Mouse (Mus musculus): Measurements from ENCODE around the gene Slc6a17. TPM values are rescaled to one million over a fixed set of nuclear protein-coding genes. Genes with fewer than 3 reads are reported as not detected.

Gene Slc6a17
- total and polyA plus RNA-seq, 3 experiments, result 0.04 TPM; not detected in 2

- Histone ChIP-seq H3K9me3 (replicated peaks; ENCODE audit: insufficient read depth, low read length) (no peaks in the 10 kb centered on the region), H3K36me3 (ENCODE audit: control insufficient read depth in 1 of 2, insufficient read depth in 2 of 2, low read length in 2 of 2) (no peaks in the 10 kb centered on the region), H3K4me3 (ENCODE audit: control insufficient read depth in 1 of 2, insufficient read depth in 1 of 2, low read depth in 2 of 2, low read length in 2 of 2) (no peak overlapping the region), H3K27ac (ENCODE audit: control insufficient read depth, low read depth, low read length) (no peak overlapping the region), H3K79me2 (ENCODE audit: control insufficient read depth, insufficient read depth, low read length, poor library complexity) (no peaks in the 10 kb centered on the region), H3K4me1 (ENCODE audit: control insufficient read depth in 1 of 2, insufficient read depth in 2 of 2, low read length in 2 of 2) (no peaks in the 10 kb centered on the region), H3K27me3 (ENCODE audit: control insufficient read depth in 1 of 2, insufficient read depth in 2 of 2, low read length in 2 of 2) (peaks cover 2% of the 10 kb centered on the region in 2 experiments; a peak in 3 of 4 replicates), H3K9ac (ENCODE audit: control insufficient read depth, low read depth, low read length, poor library complexity, severe bottlenecking) (no peak overlapping the region)
- TF ChIP-seq TAL1 (IDR thresholded peaks at IDR 0.05; ENCODE audit: low read length) (no peak), UBTF (IDR thresholded peaks at IDR 0.05; ENCODE audit: borderline replicate concordance, insufficient read depth, low read depth, low read length) (no peak), ZKSCAN1 (IDR thresholded peaks at IDR 0.05; ENCODE audit: low read depth, low read length) (no peak), KAT2A (conservative IDR thresholded peaks at IDR 0.05; ENCODE audit: low read depth, low read length) (no peak), TCF12 (IDR thresholded peaks at IDR 0.05; ENCODE audit: low read depth, low read length) (no peak)
- DNase-seq (ENCODE audit: low read depth, low spot score), result no peak
Observed at GRCm38 (mm10) chr3:107545716-107546412, 28.0 kb upstream of the Slc6a17 start.

GRCm38 (mm10) chr3:107545278-107545677 lies 27.5 kb upstream of the Slc6a17 start:
- no peak overlapping the region for H3K4me3 ChIP-seq (ENCODE audit: control insufficient read depth in 1 of 2, insufficient read depth in 1 of 2, low read depth in 2 of 2, low read length in 2 of 2)
- H3K4me1 ChIP-seq (ENCODE audit: control insufficient read depth in 1 of 2, insufficient read depth in 2 of 2, low read length in 2 of 2), result no peaks in the 10 kb centered on the region
- peaks cover 2 to 3% of the 10 kb centered on the region in 2 experiments; a peak in 3 of 4 replicates for H3K27me3 ChIP-seq (ENCODE audit: control insufficient read depth in 1 of 2, insufficient read depth in 2 of 2, low read length in 2 of 2)
- no peaks in the 10 kb centered on the region for H3K36me3 ChIP-seq (ENCODE audit: control insufficient read depth in 1 of 2, insufficient read depth in 2 of 2, low read length in 2 of 2)
- TF ChIP-seq POLR2AphosphoS2 (IDR thresholded peaks at IDR 0.05; ENCODE audit: low read length) (no peak), JUND (IDR thresholded peaks at IDR 0.05; ENCODE audit: low read depth, low read length) (no peak), CHD2 (IDR thresholded peaks at IDR 0.05; ENCODE audit: low read length) (no peak), MYB (IDR thresholded peaks at IDR 0.05; ENCODE audit: low read depth, low read length) (no peak), MYC (IDR thresholded peaks at IDR 0.05; ENCODE audit: low read depth, low read length) (no peak), HCFC1 (IDR thresholded peaks at IDR 0.05; ENCODE audit: low read depth, low read length) (no peak)
- no peak overlapping the region for H3K27ac ChIP-seq (ENCODE audit: control insufficient read depth, low read depth, low read length)
- no peaks in the 10 kb centered on the region for H3K79me2 ChIP-seq (ENCODE audit: control insufficient read depth, insufficient read depth, low read length, poor library complexity)
- no peaks in the 10 kb centered on the region for H3K9me3 ChIP-seq (replicated peaks; ENCODE audit: insufficient read depth, low read length)
- no peak overlapping the region for H3K9ac ChIP-seq (ENCODE audit: control insufficient read depth, low read depth, low read length, poor library complexity, severe bottlenecking)
- no peak for DNase-seq (ENCODE audit: low read depth, low spot score)

GRCm38 (mm10) chr3:107543158-107544080 lies 25.6 kb upstream of the Slc6a17 start:
- no peaks in the 10 kb centered on the region for H3K9me3 ChIP-seq (replicated peaks; ENCODE audit: insufficient read depth, low read length)
- H3K4me3 ChIP-seq (ENCODE audit: control insufficient read depth in 1 of 2, insufficient read depth in 1 of 2, low read depth in 2 of 2, low read length in 2 of 2), result no peak overlapping the region
- no peak overlapping the region for H3K9ac ChIP-seq (ENCODE audit: control insufficient read depth, low read depth, low read length, poor library complexity, severe bottlenecking)
- H3K36me3 ChIP-seq (ENCODE audit: control insufficient read depth in 1 of 2, insufficient read depth in 2 of 2, low read length in 2 of 2), result no peaks in the 10 kb centered on the region
- peaks cover 2 to 3% of the 10 kb centered on the region in 2 experiments; a peak in 2 of 4 replicates for H3K27me3 ChIP-seq (ENCODE audit: control insufficient read depth in 1 of 2, insufficient read depth in 2 of 2, low read length in 2 of 2)
- no peaks in the 10 kb centered on the region for H3K79me2 ChIP-seq (ENCODE audit: control insufficient read depth, insufficient read depth, low read length, poor library complexity)
- no peaks in the 10 kb centered on the region for H3K4me1 ChIP-seq (ENCODE audit: control insufficient read depth in 1 of 2, insufficient read depth in 2 of 2, low read length in 2 of 2)
- no peak for DNase-seq (ENCODE audit: low read depth, low spot score)
- no peak overlapping the region for H3K27ac ChIP-seq (ENCODE audit: control insufficient read depth, low read depth, low read length)
- TF ChIP-seq MAX (IDR thresholded peaks at IDR 0.05; ENCODE audit: low read length) (no peak), KAT2A (conservative IDR thresholded peaks at IDR 0.05; ENCODE audit: low read depth, low read length) (no peak), POLR2AphosphoS2 (IDR thresholded peaks at IDR 0.05; ENCODE audit: low read length) (no peak), SIN3A (IDR thresholded peaks at IDR 0.05; ENCODE audit: low read length) (no peak), GABPA (IDR thresholded peaks at IDR 0.05; ENCODE audit: low read depth, low read length) (no peak), TCF12 (IDR thresholded peaks at IDR 0.05; ENCODE audit: low read depth, low read length) (no peak), UBTF (IDR thresholded peaks at IDR 0.05; ENCODE audit: borderline replicate concordance, insufficient read depth, low read depth, low read length) (no peak), CHD2 (IDR thresholded peaks at IDR 0.05; ENCODE audit: low read length) (no peak), BHLHE40 (IDR thresholded peaks at IDR 0.05; ENCODE audit: borderline replicate concordance, low read depth, low read length) (no peak), ZC3H11A (IDR thresholded peaks at IDR 0.05; ENCODE audit: low read depth, low read length) (no peak), MYB (IDR thresholded peaks at IDR 0.05; ENCODE audit: low read depth, low read length) (no peak), TBP (IDR thresholded peaks at IDR 0.05; ENCODE audit: low read depth, low read length) (no peak), MAFK (IDR thresholded peaks at IDR 0.05; ENCODE audit: borderline replicate concordance, low read depth, low read length) (no peak), ZKSCAN1 (IDR thresholded peaks at IDR 0.05; ENCODE audit: low read depth, low read length) (no peak), ZNF384 (IDR thresholded peaks at IDR 0.05; ENCODE audit: low read depth, low read length) (no peak), ZMIZ1 (IDR thresholded peaks at IDR 0.05; ENCODE audit: low read depth, low read length) (no peak), NELFE (IDR thresholded peaks at IDR 0.05; ENCODE audit: low read depth, low read length) (no peak)
